Comparison of ENCODE assay signal across 8 mouse cellular contexts in the genomic region with DNA sequence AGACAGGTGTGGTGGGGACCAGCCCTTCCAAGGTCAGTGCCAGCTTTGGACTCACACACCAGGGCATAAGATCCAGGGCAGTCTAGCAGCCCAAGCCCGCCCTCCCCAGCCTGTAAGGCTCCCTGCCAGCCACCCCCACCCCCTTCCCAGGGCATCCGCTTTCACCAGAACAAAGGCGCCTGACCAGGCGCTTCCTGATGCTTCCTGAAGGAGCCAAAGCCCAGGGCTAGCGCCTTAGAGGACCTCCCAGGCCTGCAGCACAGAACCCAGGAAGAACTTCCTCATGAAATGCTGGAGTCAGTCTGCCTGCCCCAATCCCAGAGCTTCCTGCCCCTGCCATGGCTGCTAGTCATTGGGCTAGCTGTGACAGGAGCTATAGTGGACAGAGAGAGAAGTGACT. TPM values are rescaled to one million over a fixed set of nuclear protein-coding genes. Genes with fewer than 3 reads are reported as not detected.
DNase-seq lines count a peak whose midpoint lies in the region; ATAC-seq and TF ChIP-seq lines count a peak whose summit lies in the region.

No protein-coding gene starts in this region.

- H3K4me3 ChIP-seq in cortical plate, adult 2 months (ENCODE audit: insufficient read depth, low read length) = no peak overlapping the region
- H3K4me3 ChIP-seq in hindbrain, embryonic 16.5 days (ENCODE audit: low read length) = no peak overlapping the region
- H3K4me3 ChIP-seq in liver, postnatal 0 days (ENCODE audit: low read depth, low read length) = no peak overlapping the region

- peaks cover 5% of the 10 kb centered on the region for H3K27me3 ChIP-seq in hindbrain, embryonic 16.5 days (replicated peaks; ENCODE audit: control insufficient read depth, insufficient read depth, low read length)
- no peaks in the 10 kb centered on the region for H3K27me3 ChIP-seq in liver, postnatal 0 days (ENCODE audit: insufficient read depth, low read length)

- WGBS in hindbrain, embryonic 16.5 days = 29% methylated on average over 5 of the region's 5 CpGs
- WGBS in liver, postnatal 0 days (ENCODE audit: insufficient replicate concordance) = 63% methylated on average over 5 of the region's 5 CpGs

- TF ChIP-seq POLR2A in cortical plate, adult 2 months (IDR thresholded peaks at IDR 0.05; ENCODE audit: extremely low read depth, insufficient read depth, low read length) = no peak

- TF ChIP-seq CTCF in cortical plate, adult 2 months (IDR thresholded peaks at IDR 0.05; ENCODE audit: extremely low read depth, insufficient read depth, low read length) = no peak
- TF ChIP-seq CTCF in liver, postnatal 0 days (IDR thresholded peaks at IDR 0.05; ENCODE audit: low read depth) = no peak

- TF ChIP-seq EP300 in liver, postnatal 0 days (IDR thresholded peaks at IDR 0.05; ENCODE audit: low read depth) = no peak

- H3K36me3 ChIP-seq in hindbrain, embryonic 16.5 days (ENCODE audit: control insufficient read depth, insufficient read depth, low read length) = no peaks in the 10 kb centered on the region
- no peaks in the 10 kb centered on the region for H3K36me3 ChIP-seq in liver, postnatal 0 days (replicated peaks; ENCODE audit: insufficient read depth, low read length)

- H3K9me3 ChIP-seq in hindbrain, embryonic 16.5 days (ENCODE audit: control insufficient read depth, low read length) = no peaks in the 10 kb centered on the region
- no peaks in the 10 kb centered on the region for H3K9me3 ChIP-seq in liver, postnatal 0 days (ENCODE audit: low read length)

- DNase-seq in adrenal gland, postnatal 14 days = peak; percentile 73
- DNase-seq in adrenal gland, adult (ENCODE audit: inconsistent age in 2 of 2, low spot score in 1 of 2) = no peak
- DNase-seq in liver, postnatal 0 days = no peak
- no peak for DNase-seq in urinary bladder, postnatal 4 days (ENCODE audit: low spot score in 2 of 2)
- no peak for DNase-seq in frontal cortex, postnatal 36 days (ENCODE audit: low spot score in 2 of 2)
- no peak for DNase-seq in cerebellum, postnatal 25 days

- H3K4me2 ChIP-seq in hindbrain, embryonic 16.5 days (ENCODE audit: low read length) = no peak overlapping the region
- H3K4me2 ChIP-seq in liver, postnatal 0 days (ENCODE audit: low read depth, low read length) = no peak overlapping the region

- peaks cover 7% of the 10 kb centered on the region; the same call in 1 of the 2 replicates for H3K4me1 ChIP-seq in cortical plate, adult 2 months (ENCODE audit: control insufficient read depth, insufficient read depth, low read length)
- peaks cover 9% of the 10 kb centered on the region for H3K4me1 ChIP-seq in hindbrain, embryonic 16.5 days (ENCODE audit: control insufficient read depth, insufficient read depth, low read depth, low read length)
- peaks cover 13% of the 10 kb centered on the region; the same call in 1 of the 2 replicates for H3K4me1 ChIP-seq in liver, postnatal 0 days (ENCODE audit: insufficient read depth)

- no peak overlapping the region for H3K9ac ChIP-seq in hindbrain, embryonic 16.5 days (ENCODE audit: low read depth, low read length)
- H3K9ac ChIP-seq in liver, postnatal 0 days (replicated peaks) = no peak overlapping the region

- H3K27ac ChIP-seq in cortical plate, adult 2 months (ENCODE audit: insufficient read depth, low read length) = peak overlapping the region; percentile 63
- H3K27ac ChIP-seq in hindbrain, embryonic 16.5 days (ENCODE audit: low read depth, low read length) = peak overlapping the region; percentile 62; the same call in 1 of the 2 replicates
- 0 out of 2 replicates have a peak overlapping the region, but pooled peaks have one; percentile 39 for H3K27ac ChIP-seq in liver, postnatal 0 days (ENCODE audit: low read depth)

- ATAC-seq in hindbrain, embryonic 16.5 days = peak; percentile 57
- peak; percentile 26; the same call in 1 of the 2 replicates for ATAC-seq in liver, postnatal 0 days

RNA-seq across cellular contexts. Expression of a gene that starts 7.0 kb away (rescaled TPM):
- total RNA-seq in adrenal gland, postnatal 14 days (2021) = 48.7 and 55.1 TPM in 2 replicates
- 6.0 and 6.2 TPM in 2 replicates for polyA plus RNA-seq in cortical plate, adult 2 months (2012; rRNA removed)
- polyA plus RNA-seq in hindbrain, embryonic 16.5 days (2015; fragmentation: Nextera tagmentation; extraction: Ambion mirVana) = 2.2 and 3.5 TPM in 2 replicates
- polyA plus RNA-seq in liver, postnatal 0 days (2015; fragmentation: Nextera tagmentation; extraction: Ambion mirVana) = 2.1 and 2.2 TPM in 2 replicates

RNA-seq across cellular contexts. Expression of a gene that starts 38.5 kb away (rescaled TPM):
- 787 and 921 TPM in 2 replicates for total RNA-seq in adrenal gland, postnatal 14 days (2021)
- polyA plus RNA-seq in cortical plate, adult 2 months (2012; rRNA removed) = 2,462 and 2,522 TPM in 2 replicates
- polyA plus RNA-seq in hindbrain, embryonic 16.5 days (2015; fragmentation: Nextera tagmentation; extraction: Ambion mirVana) = 271 and 282 TPM in 2 replicates
- polyA plus RNA-seq in liver, postnatal 0 days (2015; fragmentation: Nextera tagmentation; extraction: Ambion mirVana) = 382 and 393 TPM in 2 replicates

RNA-seq across cellular contexts. Expression of a gene that starts 47.4 kb away (rescaled TPM):
- 126 and 130 TPM in 2 replicates for total RNA-seq in adrenal gland, postnatal 14 days (2021)
- polyA plus RNA-seq in cortical plate, adult 2 months (2012; rRNA removed) = 89.8 and 92.1 TPM in 2 replicates
- 193 and 201 TPM in 2 replicates for polyA plus RNA-seq in hindbrain, embryonic 16.5 days (2015; fragmentation: Nextera tagmentation; extraction: Ambion mirVana)
- polyA plus RNA-seq in liver, postnatal 0 days (2015; fragmentation: Nextera tagmentation; extraction: Ambion mirVana) = 91.9 and 98.0 TPM in 2 replicates

RNA-seq across cellular contexts. Expression of a gene that starts 54.6 kb away (rescaled TPM):
- 17.8 and 18.4 TPM in 2 replicates for total RNA-seq in adrenal gland, postnatal 14 days (2021)
- polyA plus RNA-seq in cortical plate, adult 2 months (2012; rRNA removed) = 35.7 and 40.0 TPM in 2 replicates
- polyA plus RNA-seq in hindbrain, embryonic 16.5 days (2015; fragmentation: Nextera tagmentation; extraction: Ambion mirVana) = 11.1 and 22.2 TPM in 2 replicates
- 4.7 and 5.2 TPM in 2 replicates for polyA plus RNA-seq in liver, postnatal 0 days (2015; fragmentation: Nextera tagmentation; extraction: Ambion mirVana)
